Mouse (Mus musculus): ENCODE data around the gene Ciapin1.

DNA sequence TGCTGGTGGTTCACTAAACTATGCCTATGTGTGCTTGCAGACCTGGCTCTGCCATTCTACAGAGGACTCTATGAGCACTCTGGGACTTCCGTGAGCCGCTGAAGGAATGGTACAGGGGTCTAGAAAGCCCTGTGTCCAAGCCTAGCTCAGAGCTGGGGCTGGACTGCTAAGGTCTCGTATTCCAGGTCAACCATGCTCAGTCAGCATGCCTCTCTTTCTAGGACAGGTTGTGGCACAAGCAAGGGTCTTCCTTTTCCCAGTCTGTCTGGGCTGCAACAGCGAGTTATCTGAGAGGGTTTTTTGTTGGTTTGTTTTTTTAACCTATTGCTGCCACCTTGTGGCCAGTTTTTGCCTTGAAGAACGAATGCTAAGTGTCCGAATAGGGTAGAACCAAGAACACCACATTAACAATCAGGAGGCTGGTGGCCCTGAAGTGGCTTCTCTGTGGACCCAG lies 25.5 kb downstream of the Ciapin1 start:
- TF ChIP-seq POLR2A (IDR thresholded peaks at IDR 0.05; ENCODE audit: low read depth, low read length) (no peak), CTCF (IDR thresholded peaks at IDR 0.05; ENCODE audit: extremely low read depth, insufficient read depth, insufficient read length, insufficient replicate concordance) (peak; percentile 27; the same call in 1 of the 2 replicates)
